Mouse (Mus musculus) embryonic fibroblast, embryonic 13.5 days (primary cell): ENCODE results near the gene Gpsm2.
"Not testable (repeated sequence)": the region's sequence is repeated elsewhere in the genome, so short reads cannot be mapped to it uniquely, and the experiment has no call there.

Source experiments
- CTCF ChIP-seq: IDR thresholded peaks from 2 replicates; pipeline ENCODE4 v1.5.1; 2011; ENCODE audit warnings: mild to moderate bottlenecking, control low read depth, low read length, moderate library complexity, borderline replicate concordance; ENCODE audit not compliant: insufficient read depth
- POLR2A ChIP-seq: IDR thresholded peaks from 2 replicates; pipeline ENCODE4 v1.6.1; 2011; ENCODE audit warnings: low read depth, mild to moderate bottlenecking, control low read depth, low read length, moderate library complexity

DNA sequence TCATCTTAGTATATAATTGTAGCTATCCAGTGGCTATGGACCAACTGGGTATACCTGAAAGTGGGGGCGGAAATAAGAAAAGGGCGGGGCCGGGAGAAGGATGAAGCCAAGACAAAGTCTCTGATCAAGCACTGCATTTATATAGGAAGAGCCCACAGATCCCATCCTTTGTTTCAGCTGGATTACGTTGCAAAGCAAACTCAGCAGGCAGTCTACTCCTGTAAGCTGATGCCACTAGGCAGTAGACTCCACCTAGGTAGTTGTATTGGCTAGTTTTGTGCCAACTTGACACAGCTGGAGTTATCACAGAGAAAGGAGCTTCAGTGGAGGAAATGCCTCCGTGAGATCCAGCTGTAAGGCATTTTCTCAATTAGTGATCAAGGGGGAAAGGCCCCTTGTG lies 74.4 kb downstream of the Gpsm2 start:
- TF ChIP-seq POLR2A, CTCF: not testable (repeated sequence)
